Mouse (Mus musculus): Measurements from ENCODE around the gene 4930556J24Rik. TPM values are rescaled to one million over a fixed set of nuclear protein-coding genes. Genes with fewer than 3 reads are reported as not detected.
"Not testable (repeated sequence)": the region's sequence is repeated elsewhere in the genome, so short reads cannot be mapped to it uniquely, and the experiment has no call there.

4930556J24Rik gene
- not detected in 2 replicates for polyA plus RNA-seq (2012; rRNA removed)
- 0.17 TPM in 1 of 2 replicates, not detected in the other for polyA plus RNA-seq (2014; fragmentation: Nextera tagmentation; extraction: Ambion mirVana)

DNA sequence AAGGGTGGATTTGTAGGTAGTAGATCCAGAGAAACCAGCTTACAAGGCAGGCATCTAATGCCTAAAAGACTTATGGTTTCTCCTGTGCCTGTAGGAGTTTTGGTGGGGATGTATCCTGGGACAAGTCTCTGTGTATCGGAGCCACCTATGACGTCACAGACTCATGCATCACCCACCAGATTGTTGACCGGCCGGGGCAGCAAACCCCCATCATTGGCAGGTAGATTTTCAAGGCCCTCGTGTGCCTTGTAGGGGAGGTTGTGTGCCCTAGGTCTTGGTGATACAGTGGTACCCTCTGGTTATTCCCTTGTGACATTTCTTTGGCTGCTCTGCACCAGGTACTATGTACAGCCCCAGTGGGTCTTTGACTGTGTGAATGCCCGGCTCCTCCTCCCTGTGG is at the start of gene 4930556J24Rik:
Gene 4930556J24Rik (minus strand): TSS at position 101 of the 400 bp plus-strand sequence.
- Histone ChIP-seq H3K27me3 (ENCODE audit: control insufficient read depth, insufficient read depth, low read length) (no peaks in the 10 kb centered on the region), H3K4me2 (replicated peaks; ENCODE audit: low read depth, low read length, severe bottlenecking) (no peak within 1 kb of the TSS), H3K4me3 (replicated peaks; ENCODE audit: low read length) (no peak within 1 kb of the TSS), H3K4me1 (ENCODE audit: control insufficient read depth, insufficient read depth, low read length) (no peaks in the 10 kb centered on the region), H3K27ac (replicated peaks; ENCODE audit: low read depth, low read length) (no peak within 1 kb of the TSS), H3K36me3 (ENCODE audit: control insufficient read depth, insufficient read depth, low read length) (peaks cover 88% of the 10 kb centered on the region), H3K9me3 (ENCODE audit: control insufficient read depth, low read length) (no peaks in the 10 kb centered on the region), H3K9ac (ENCODE audit: low read depth, low read length, severe bottlenecking) (no peak within 1 kb of the TSS)
- DNase-seq (ENCODE audit: low spot score) (no peak), ATAC-seq (ENCODE audit: low FRiP score, low read depth) (no peak)
- WGBS, result 95% methylated on average over 6 of the region's 6 CpGs
- TF ChIP-seq POLR2A (IDR thresholded peaks at IDR 0.05; ENCODE audit: borderline replicate concordance, extremely low read depth, insufficient read depth, insufficient read length), result no peak

DNA sequence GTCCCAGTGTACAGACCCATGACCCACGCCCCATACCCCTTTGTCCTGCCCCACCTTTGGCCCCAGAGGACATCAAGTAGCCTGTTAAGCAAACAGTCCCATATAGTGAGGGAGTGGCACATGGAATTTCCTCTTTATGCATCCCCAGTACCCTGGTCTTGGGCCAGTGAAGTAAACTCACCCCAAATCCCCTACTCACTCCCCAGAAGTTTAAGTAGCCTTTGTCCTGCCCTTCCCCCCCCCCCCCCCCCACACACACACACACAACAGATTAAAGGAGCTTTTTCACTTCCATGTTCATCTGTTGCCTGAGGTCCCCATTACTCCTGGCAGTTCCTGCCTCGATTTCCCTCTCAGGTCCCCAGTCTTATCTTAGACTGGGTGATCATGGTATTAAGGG is 46.7 kb upstream of the 4930556J24Rik start:
- Histone ChIP-seq H3K4me2 (replicated peaks; ENCODE audit: low read depth, low read length, severe bottlenecking) (no peak overlapping the region), H3K36me3 (ENCODE audit: control insufficient read depth, insufficient read depth, low read length) (no peaks in the 10 kb centered on the region), H3K27ac (replicated peaks; ENCODE audit: low read depth, low read length) (no peak overlapping the region), H3K9me3 (ENCODE audit: control insufficient read depth, low read length) (no peaks in the 10 kb centered on the region), H3K4me1 (ENCODE audit: control insufficient read depth, insufficient read depth, low read length) (no peaks in the 10 kb centered on the region), H3K9ac (ENCODE audit: low read depth, low read length, severe bottlenecking) (no peak overlapping the region), H3K4me3 (replicated peaks; ENCODE audit: low read length) (no peak overlapping the region), H3K27me3 (ENCODE audit: control insufficient read depth, insufficient read depth, low read length) (no peaks in the 10 kb centered on the region)
- no peak for ATAC-seq (ENCODE audit: low FRiP score, low read depth)
- no peak for TF ChIP-seq POLR2A (IDR thresholded peaks at IDR 0.05; ENCODE audit: borderline replicate concordance, extremely low read depth, insufficient read depth, insufficient read length)
- 85% methylated on average over 2 of the region's 2 CpGs for WGBS
- no peak for DNase-seq (ENCODE audit: low spot score)

DNA sequence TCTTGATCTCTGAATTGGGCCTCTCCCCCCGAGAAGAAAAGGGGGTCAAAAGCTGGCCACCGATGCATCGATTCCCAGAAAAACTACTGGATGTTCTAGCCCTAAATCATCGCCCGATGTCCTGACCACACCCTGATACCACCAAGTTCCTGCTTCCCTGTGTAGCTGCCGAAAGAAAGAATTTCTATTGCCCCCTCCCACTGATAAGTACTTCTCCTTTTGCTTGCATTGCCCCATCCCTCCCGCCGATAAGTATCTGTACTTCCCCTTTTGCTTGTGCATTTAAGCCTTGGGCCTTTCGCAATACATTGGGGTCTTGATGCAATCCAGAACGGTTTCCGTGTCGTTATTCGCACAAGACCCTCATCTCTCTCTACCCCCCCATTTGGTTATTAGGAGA is 45.5 kb upstream of the 4930556J24Rik start:
- not testable (repeated sequence) for H3K4me3 ChIP-seq (replicated peaks; ENCODE audit: low read length); DNase-seq (ENCODE audit: low spot score); H3K9me3 ChIP-seq (ENCODE audit: control insufficient read depth, low read length); H3K36me3 ChIP-seq (ENCODE audit: control insufficient read depth, insufficient read depth, low read length); H3K9ac ChIP-seq (ENCODE audit: low read depth, low read length, severe bottlenecking); ATAC-seq (ENCODE audit: low FRiP score, low read depth); H3K4me1 ChIP-seq (ENCODE audit: control insufficient read depth, insufficient read depth, low read length); H3K27me3 ChIP-seq (ENCODE audit: control insufficient read depth, insufficient read depth, low read length); H3K4me2 ChIP-seq (replicated peaks; ENCODE audit: low read depth, low read length, severe bottlenecking); H3K27ac ChIP-seq (replicated peaks; ENCODE audit: low read depth, low read length)
- WGBS, result 91% methylated on average over 13 of the region's 13 CpGs

DNA sequence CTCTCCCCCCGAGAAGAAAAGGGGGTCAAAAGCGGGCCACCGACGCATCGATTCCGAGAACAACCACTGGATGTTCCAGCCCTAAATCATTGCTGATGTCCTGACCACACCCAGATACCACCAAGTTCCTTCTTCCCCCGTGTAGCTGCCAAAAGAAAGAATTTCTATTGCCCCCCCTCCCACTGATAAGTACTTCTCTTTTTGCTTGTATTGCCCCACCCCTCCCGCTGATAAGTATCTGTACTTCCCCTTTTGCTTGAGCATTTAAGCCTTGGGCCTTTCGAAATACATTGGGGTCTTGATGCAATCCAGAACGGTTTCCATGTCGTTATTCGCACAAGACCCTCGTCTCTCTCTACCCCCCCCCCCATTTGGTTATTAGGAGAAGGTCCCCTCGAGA is 39.2 kb upstream of the 4930556J24Rik start:
- not testable (repeated sequence) for ATAC-seq (ENCODE audit: low FRiP score, low read depth); DNase-seq (ENCODE audit: low spot score); H3K9me3 ChIP-seq (ENCODE audit: control insufficient read depth, low read length); H3K4me1 ChIP-seq (ENCODE audit: control insufficient read depth, insufficient read depth, low read length); H3K27me3 ChIP-seq (ENCODE audit: control insufficient read depth, insufficient read depth, low read length); H3K9ac ChIP-seq (ENCODE audit: low read depth, low read length, severe bottlenecking); H3K4me2 ChIP-seq (replicated peaks; ENCODE audit: low read depth, low read length, severe bottlenecking); H3K4me3 ChIP-seq (replicated peaks; ENCODE audit: low read length); H3K36me3 ChIP-seq (ENCODE audit: control insufficient read depth, insufficient read depth, low read length); H3K27ac ChIP-seq (replicated peaks; ENCODE audit: low read depth, low read length)
- WGBS, result 92% methylated on average over 14 of the region's 14 CpGs

DNA sequence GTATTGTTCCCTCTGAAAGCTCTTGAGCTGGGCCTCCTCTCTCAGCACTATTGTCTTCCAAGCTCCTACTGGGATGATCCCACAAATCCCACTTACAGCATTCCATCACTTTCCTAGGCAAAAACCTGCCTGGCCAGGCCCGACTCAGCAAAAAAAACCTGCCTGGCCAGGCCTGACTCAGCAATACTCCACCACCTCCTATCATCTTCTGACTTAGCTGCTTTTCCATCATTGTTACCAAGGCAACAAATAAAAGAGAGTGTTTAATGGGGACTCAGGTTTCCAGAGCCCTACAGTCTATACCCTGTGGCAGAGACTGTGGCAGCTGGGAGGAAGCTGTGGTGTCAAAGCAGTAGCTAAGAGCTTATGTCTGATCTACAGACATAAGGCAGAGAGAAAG is 36.0 kb upstream of the 4930556J24Rik start:
- Histone ChIP-seq H3K36me3 (ENCODE audit: control insufficient read depth, insufficient read depth, low read length) (no peaks in the 10 kb centered on the region), H3K9ac (ENCODE audit: low read depth, low read length, severe bottlenecking) (no peak overlapping the region), H3K27ac (replicated peaks; ENCODE audit: low read depth, low read length) (no peak overlapping the region), H3K9me3 (ENCODE audit: control insufficient read depth, low read length) (no peaks in the 10 kb centered on the region), H3K4me2 (replicated peaks; ENCODE audit: low read depth, low read length, severe bottlenecking) (no peak overlapping the region), H3K4me3 (replicated peaks; ENCODE audit: low read length) (no peak overlapping the region), H3K27me3 (ENCODE audit: control insufficient read depth, insufficient read depth, low read length) (no peaks in the 10 kb centered on the region), H3K4me1 (ENCODE audit: control insufficient read depth, insufficient read depth, low read length) (no peaks in the 10 kb centered on the region)
- WGBS, result 65% methylated on average over 1 of the region's 1 CpGs
- no peak for DNase-seq (ENCODE audit: low spot score)
- no peak for ATAC-seq (ENCODE audit: low FRiP score, low read depth)
- TF ChIP-seq POLR2A (IDR thresholded peaks at IDR 0.05; ENCODE audit: borderline replicate concordance, extremely low read depth, insufficient read depth, insufficient read length), result no peak

DNA sequence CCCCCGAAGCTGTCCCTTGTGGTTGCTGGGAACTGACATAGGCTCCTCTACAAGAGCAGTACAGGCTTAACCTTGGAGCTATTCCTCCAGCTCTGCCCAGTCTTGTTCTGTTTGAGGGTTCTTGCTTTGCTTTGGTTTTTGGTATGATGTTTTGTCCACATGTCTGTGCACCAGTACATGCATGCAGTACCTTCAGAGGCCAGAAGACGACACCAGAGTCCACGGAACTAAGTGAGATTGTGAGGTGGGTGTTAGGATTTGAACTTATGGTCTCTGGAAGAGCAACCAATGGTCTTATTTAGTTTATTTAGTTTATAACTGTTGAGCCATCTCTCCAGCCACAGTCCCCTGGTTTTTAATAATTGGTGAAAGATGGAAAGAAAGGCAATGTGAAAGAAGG is 29.9 kb upstream of the 4930556J24Rik start:
- H3K9me3 ChIP-seq (ENCODE audit: control insufficient read depth, low read length), result no peaks in the 10 kb centered on the region
- 78% methylated on average over 3 of the region's 3 CpGs for WGBS
- ATAC-seq (ENCODE audit: low FRiP score, low read depth) (no peak), DNase-seq (ENCODE audit: low spot score) (no peak)
- H3K27ac ChIP-seq (replicated peaks; ENCODE audit: low read depth, low read length), result no peak overlapping the region
- TF ChIP-seq POLR2A (IDR thresholded peaks at IDR 0.05; ENCODE audit: borderline replicate concordance, extremely low read depth, insufficient read depth, insufficient read length), result no peak
- no peaks in the 10 kb centered on the region for H3K36me3 ChIP-seq (ENCODE audit: control insufficient read depth, insufficient read depth, low read length)
- no peak overlapping the region for H3K4me3 ChIP-seq (replicated peaks; ENCODE audit: low read length)
- H3K4me1 ChIP-seq (ENCODE audit: control insufficient read depth, insufficient read depth, low read length), result no peaks in the 10 kb centered on the region
- no peaks in the 10 kb centered on the region for H3K27me3 ChIP-seq (ENCODE audit: control insufficient read depth, insufficient read depth, low read length)
- no peak overlapping the region for H3K9ac ChIP-seq (ENCODE audit: low read depth, low read length, severe bottlenecking)
- H3K4me2 ChIP-seq (replicated peaks; ENCODE audit: low read depth, low read length, severe bottlenecking), result no peak overlapping the region
